Mouse (Mus musculus) ES-E14 (cell line): ENCODE results near the gene Pla2g4a.

Source experiments
- HCFC1 ChIP-seq: IDR thresholded peaks from 2 replicates; pipeline ENCODE4 v1.6.1; 2012; ENCODE audit warnings: low read length, inconsistent platforms, borderline replicate concordance; ENCODE audit not compliant: insufficient read depth
- MAFK ChIP-seq: IDR thresholded peaks from 2 replicates; pipeline ENCODE4 v1.6.1; 2014; ENCODE audit warnings: mild to moderate bottlenecking, low read depth, low read length, inconsistent platforms; ENCODE audit not compliant: insufficient read depth
- ZC3H11A ChIP-seq: IDR thresholded peaks from 2 replicates; pipeline ENCODE4 v1.6.1; 2012; ENCODE audit warnings: low read depth, mild to moderate bottlenecking, inconsistent platforms, low read length, borderline replicate concordance

GRCm38 (mm10) chr1:149940301-149940700 lies 20.8 kb downstream of the Pla2g4a start:
- TF ChIP-seq HCFC1 (no peak), ZC3H11A (no peak), MAFK (no peak)
